Mouse (Mus musculus): ENCODE data around the gene Pfn3. TPM values are rescaled to one million over a fixed set of nuclear protein-coding genes. Genes with fewer than 3 reads are reported as not detected.
"Not testable (repeated sequence)": the region's sequence is repeated elsewhere in the genome, so short reads cannot be mapped to it uniquely, and the experiment has no call there.

Pfn3 gene
- total RNA-seq (2021) = not detected
- long read RNA-seq, experiment 1 = 0 reads
- long read RNA-seq, experiment 2 = 0 reads

GRCm38 (mm10) chr13:55414743-55415380 lies at the start of gene Pfn3:
Pfn3 (minus strand) TSS chr13:55415232.
- no peak for DNase-seq (ENCODE audit: low spot score)

GRCm38 (mm10) chr13:55464027-55464884 lies 49.2 kb upstream of the Pfn3 start, which contains the start of gene Prr7:
Prr7 (plus strand) TSS chr13:55464267.
- no peak for DNase-seq (ENCODE audit: low spot score)

GRCm38 (mm10) chr13:55463399-55464026 lies 48.5 kb upstream of the Pfn3 start:
- no peak for DNase-seq (ENCODE audit: low spot score)

GRCm38 (mm10) chr13:55462965-55463364 lies 47.9 kb upstream of the Pfn3 start:
- DNase-seq (ENCODE audit: low spot score) = no peak

GRCm38 (mm10) chr13:55451785-55452549 lies 36.9 kb upstream of the Pfn3 start:
- peak; percentile 65 for DNase-seq (ENCODE audit: low spot score)

GRCm38 (mm10) chr13:55451296-55451695 lies 36.3 kb upstream of the Pfn3 start:
- no peak for DNase-seq (ENCODE audit: low spot score)

GRCm38 (mm10) chr13:55450511-55450980 lies 35.5 kb upstream of the Pfn3 start:
- peak; percentile 90 for DNase-seq (ENCODE audit: low spot score)

- no peak for DNase-seq (ENCODE audit: low spot score)
These were observed 34.8 kb upstream of the Pfn3 start for GRCm38 (mm10) chr13:55449679-55450441.

GRCm38 (mm10) chr13:55449205-55449604 lies 34.2 kb upstream of the Pfn3 start:
- DNase-seq (ENCODE audit: low spot score) = no peak

- no peak for DNase-seq (ENCODE audit: low spot score)
These were observed 33.1 kb upstream of the Pfn3 start for GRCm38 (mm10) chr13:55448131-55448530.

GRCm38 (mm10) chr13:55447543-55447943 lies 32.5 kb upstream of the Pfn3 start:
- DNase-seq (ENCODE audit: low spot score) = no peak

GRCm38 (mm10) chr13:55446483-55447105 lies 31.6 kb upstream of the Pfn3 start:
- no peak for DNase-seq (ENCODE audit: low spot score)

GRCm38 (mm10) chr13:55445361-55446091 lies 30.5 kb upstream of the Pfn3 start:
- no peak for DNase-seq (ENCODE audit: low spot score)

- peak; percentile 100 for DNase-seq (ENCODE audit: low spot score)
These were observed 29.9 kb upstream of the Pfn3 start, which contains the start of gene Grk6 for GRCm38 (mm10) chr13:55444937-55445315. Grk6 (plus strand) TSS chr13:55445072.

- DNase-seq (ENCODE audit: low spot score) = no peak
These were observed 29.4 kb upstream of the Pfn3 start for GRCm38 (mm10) chr13:55444286-55444936.

- no peak for DNase-seq (ENCODE audit: low spot score)
These were observed 28.8 kb upstream of the Pfn3 start for GRCm38 (mm10) chr13:55443799-55444285.

- DNase-seq (ENCODE audit: low spot score) = not testable (repeated sequence)
These were observed 22.1 kb upstream of the Pfn3 start for GRCm38 (mm10) chr13:55437111-55437629.
